Mouse (Mus musculus): ENCODE data around the gene Ak5.

- TF ChIP-seq CTCF (IDR thresholded peaks at IDR 0.05; ENCODE audit: low read depth) = no peak
- no peak for TF ChIP-seq EP300 (IDR thresholded peaks at IDR 0.05; ENCODE audit: low read depth)
Observed at GRCm38 (mm10) chr3:152587007-152587406, 81.2 kb downstream of the Ak5 start.

Measured in heart, postnatal 0 days (tissue).